Mouse (Mus musculus) forebrain, embryonic 15.5 days (tissue): Measurements from ENCODE around the gene Mob2. TPM values are rescaled to one million over a fixed set of nuclear protein-coding genes. Genes with fewer than 3 reads are reported as not detected.

Source experiments
- microRNA-seq: library from miRNA; unstranded; fragments of <30 nt; microRNA quantifications from one replicate; pipeline ENCODE4, GENCODE M21; 2016
- polyA plus RNA-seq: library from polyadenylated mRNA; unstranded; fragments of >200 nt; fragmentation: Nextera tagmentation; extraction: Ambion mirVana; gene quantifications from 2 replicates; pipeline ENCODE4 v1.2.1, GENCODE M21; 2015

Mob2 gene
- polyA plus RNA-seq, 1 experiment from 2014 or later: 52.5 TPM

Small RNA genes lying within 50 kb of the gene (microRNA-seq; reads per million reads assigned to microRNA genes)
- gene Mir3104: 0.66 reads per million

Other genes with a start within 250 kb of the Mob2 start
- 0.04 and 0.05 TPM in 2 replicates for gene Muc5b, start 222.0 kb downstream of the Mob2 start, polyA plus RNA-seq
- gene Tollip, start 142.6 kb downstream of the Mob2 start, polyA plus RNA-seq: 84.4 and 87.9 TPM in 2 replicates
- gene Brsk2, start 111.3 kb downstream of the Mob2 start, polyA plus RNA-seq: 23.1 and 25.8 TPM in 2 replicates
- 90.8 and 93.5 TPM in 2 replicates for gene Dusp8, start 34.8 kb upstream of the Mob2 start, polyA plus RNA-seq
- gene Gm45618, start 59.7 kb upstream of the Mob2 start, polyA plus RNA-seq: 0.60 TPM in 1 of 2 replicates, not detected in the other
- gene Gm39115, start 75.0 kb upstream of the Mob2 start, polyA plus RNA-seq: not detected in 2 replicates
- gene Gm45337, start 83.5 kb upstream of the Mob2 start, polyA plus RNA-seq: not detected in 2 replicates
- gene Gm29735, start 96.0 kb upstream of the Mob2 start, polyA plus RNA-seq: not detected in 2 replicates
- not detected in 2 replicates for gene Gm4553, start 104.7 kb upstream of the Mob2 start, polyA plus RNA-seq
- not detected in 2 replicates for gene Krtap5-2, start 114.9 kb upstream of the Mob2 start, polyA plus RNA-seq
- not detected in 2 replicates for gene Gm10153, start 129.3 kb upstream of the Mob2 start, polyA plus RNA-seq
- gene Krtap5-3, start 140.3 kb upstream of the Mob2 start, polyA plus RNA-seq: not detected in 2 replicates
- gene Gm7579, start 150.8 kb upstream of the Mob2 start, polyA plus RNA-seq: not detected in 2 replicates
- gene Krtap5-5, start 168.9 kb upstream of the Mob2 start, polyA plus RNA-seq: not detected in 2 replicates
- not detected in 2 replicates for gene Gm40460, start 180.0 kb upstream of the Mob2 start, polyA plus RNA-seq
- gene Gm2431, start 197.3 kb upstream of the Mob2 start, polyA plus RNA-seq: not detected in 2 replicates
- not detected in 2 replicates for gene Gm4559, start 213.3 kb upstream of the Mob2 start, polyA plus RNA-seq
- not detected in 2 replicates for gene Krtap5-1, start 236.1 kb upstream of the Mob2 start, polyA plus RNA-seq
- not detected in 2 replicates for gene Krtap5-4, start 242.5 kb upstream of the Mob2 start, polyA plus RNA-seq